Mouse (Mus musculus): Measurements from ENCODE around the gene Shisa9. TPM values are rescaled to one million over a fixed set of nuclear protein-coding genes. Genes with fewer than 3 reads are reported as not detected.
A peak's percentile ranks its signal among the peaks of the same experiment; 100 is the strongest.

The Shisa9 gene
- total and polyA plus RNA-seq, 2 experiments from 2014 or later, result 25.7 to 72.7 TPM

- Histone ChIP-seq H3K4me3 (ENCODE audit: low read depth, low read length) (no peak overlapping the region), H3K27ac (ENCODE audit: low read depth, low read length) (no peak overlapping the region), H3K4me2 (ENCODE audit: low read depth, low read length, poor library complexity, severe bottlenecking) (no peak overlapping the region), H3K27me3 (ENCODE audit: insufficient read depth, low read length) (no peaks in the 10 kb centered on the region), H3K9ac (replicated peaks; ENCODE audit: low read length, poor library complexity, severe bottlenecking) (no peak overlapping the region), H3K36me3 (ENCODE audit: insufficient read depth, low read length) (no peaks in the 10 kb centered on the region), H3K9me3 (ENCODE audit: low read length) (no peaks in the 10 kb centered on the region), H3K4me1 (ENCODE audit: insufficient read depth, low read length) (no peaks in the 10 kb centered on the region)
- DNase-seq (ENCODE audit: low spot score) (peak; percentile 13), ATAC-seq (ENCODE audit: low FRiP score) (no peak)
- WGBS, result 66% methylated on average over 3 of the region's 3 CpGs
- no peak for TF ChIP-seq CTCF (IDR thresholded peaks at IDR 0.05)
Measured at GRCm38 (mm10) chr16:12233288-12233687, 249.4 kb downstream of the Shisa9 start.

DNA sequence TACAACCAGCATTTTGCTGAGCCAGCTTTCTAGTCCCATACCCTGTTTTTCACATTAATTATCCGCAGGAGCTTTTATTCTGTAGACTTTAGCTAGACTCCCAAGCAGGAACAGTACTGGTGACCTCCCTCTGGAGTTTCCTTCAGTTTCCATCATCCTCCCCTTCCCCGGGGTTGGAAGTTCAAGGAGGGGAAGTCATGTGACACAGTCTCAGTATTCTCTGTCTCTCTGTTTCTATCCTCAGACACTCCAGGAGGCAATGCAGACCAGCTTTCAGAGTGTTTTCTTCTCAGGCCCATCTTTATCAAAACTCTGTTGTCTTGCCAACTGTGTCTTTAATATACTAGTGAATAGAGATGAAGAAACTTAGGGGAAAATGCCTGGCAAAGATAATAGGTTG is 250.4 kb downstream of the Shisa9 start:
- ATAC-seq (ENCODE audit: low FRiP score), result no peak
- WGBS, result 61% methylated on average over 2 of the region's 2 CpGs
- no peaks in the 10 kb centered on the region for H3K9me3 ChIP-seq (ENCODE audit: low read length)
- no peak overlapping the region for H3K4me2 ChIP-seq (ENCODE audit: low read depth, low read length, poor library complexity, severe bottlenecking)
- H3K27ac ChIP-seq (ENCODE audit: low read depth, low read length), result no peak overlapping the region
- no peak overlapping the region for H3K9ac ChIP-seq (replicated peaks; ENCODE audit: low read length, poor library complexity, severe bottlenecking)
- no peaks in the 10 kb centered on the region for H3K27me3 ChIP-seq (ENCODE audit: insufficient read depth, low read length)
- H3K4me3 ChIP-seq (ENCODE audit: low read depth, low read length), result no peak overlapping the region
- H3K36me3 ChIP-seq (ENCODE audit: insufficient read depth, low read length), result no peaks in the 10 kb centered on the region
- DNase-seq (ENCODE audit: low spot score), result no peak
- no peak for TF ChIP-seq CTCF (IDR thresholded peaks at IDR 0.05)
- no peaks in the 10 kb centered on the region for H3K4me1 ChIP-seq (ENCODE audit: insufficient read depth, low read length)

DNA sequence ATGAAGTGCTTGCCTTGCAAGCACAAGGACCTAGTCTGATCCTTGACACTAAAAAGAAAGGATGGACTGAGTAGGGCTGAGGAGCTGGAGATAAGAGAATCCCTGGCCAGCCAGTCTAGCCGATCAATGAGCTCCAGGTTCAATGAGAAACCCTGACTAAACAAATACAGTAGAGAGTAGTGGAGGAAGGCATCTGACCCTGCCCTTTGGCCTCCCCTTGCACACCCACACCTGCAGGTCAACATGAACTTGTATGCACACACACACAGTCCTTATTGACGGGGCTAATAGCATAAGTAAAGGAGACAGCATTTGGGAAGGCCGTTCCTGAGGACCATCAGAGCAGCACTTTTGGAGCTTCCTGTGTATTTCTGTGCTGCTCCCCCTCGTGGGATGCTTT is 254.7 kb downstream of the Shisa9 start:
- ATAC-seq (ENCODE audit: low FRiP score) (no peak), DNase-seq (ENCODE audit: low spot score) (no peak)
- Histone ChIP-seq H3K27ac (ENCODE audit: low read depth, low read length) (no peak overlapping the region), H3K9me3 (ENCODE audit: low read length) (no peaks in the 10 kb centered on the region), H3K4me1 (ENCODE audit: insufficient read depth, low read length) (no peaks in the 10 kb centered on the region), H3K9ac (replicated peaks; ENCODE audit: low read length, poor library complexity, severe bottlenecking) (no peak overlapping the region), H3K36me3 (ENCODE audit: insufficient read depth, low read length) (no peaks in the 10 kb centered on the region), H3K4me2 (ENCODE audit: low read depth, low read length, poor library complexity, severe bottlenecking) (no peak overlapping the region), H3K4me3 (ENCODE audit: low read depth, low read length) (no peak overlapping the region), H3K27me3 (ENCODE audit: insufficient read depth, low read length) (no peaks in the 10 kb centered on the region)
- WGBS, result 82% methylated on average over 4 of the region's 4 CpGs
- TF ChIP-seq CTCF (IDR thresholded peaks at IDR 0.05), result no peak

DNA sequence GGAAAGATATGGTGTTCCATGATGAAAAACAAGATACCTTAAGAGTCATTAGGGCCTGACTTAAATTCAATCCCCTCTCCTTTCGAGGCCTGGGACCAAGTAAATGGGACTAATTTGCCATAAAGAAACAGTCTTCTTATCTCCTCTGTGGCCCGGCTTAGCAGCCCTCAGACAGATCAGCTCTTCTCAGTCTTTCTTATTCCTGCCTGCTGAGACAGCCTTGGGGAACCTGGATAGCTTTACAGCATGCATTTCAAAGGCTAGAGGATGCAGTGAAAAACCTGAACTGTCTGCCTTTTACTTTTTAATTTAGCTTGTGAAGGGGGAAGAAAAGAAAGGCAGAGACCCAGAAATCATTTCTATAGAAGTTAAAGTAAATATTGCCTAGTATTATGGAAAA is 275.4 kb downstream of the Shisa9 start:
- Histone ChIP-seq H3K36me3 (ENCODE audit: insufficient read depth, low read length) (no peaks in the 10 kb centered on the region), H3K9me3 (ENCODE audit: low read length) (no peaks in the 10 kb centered on the region), H3K4me3 (ENCODE audit: low read depth, low read length) (no peak overlapping the region), H3K4me1 (ENCODE audit: insufficient read depth, low read length) (peaks cover 3% of the 10 kb centered on the region; the same call in 1 of the 2 replicates), H3K9ac (replicated peaks; ENCODE audit: low read length, poor library complexity, severe bottlenecking) (no peak overlapping the region), H3K27me3 (ENCODE audit: insufficient read depth, low read length) (no peaks in the 10 kb centered on the region), H3K27ac (ENCODE audit: low read depth, low read length) (peak overlapping the region; percentile 47; the same call in 1 of the 2 replicates), H3K4me2 (ENCODE audit: low read depth, low read length, poor library complexity, severe bottlenecking) (no peak overlapping the region)
- 5% methylated on average over 2 of the region's 2 CpGs for WGBS
- DNase-seq (ENCODE audit: low spot score), result no peak
- TF ChIP-seq CTCF (IDR thresholded peaks at IDR 0.05), result no peak
- ATAC-seq (ENCODE audit: low FRiP score), result no peak

DNA sequence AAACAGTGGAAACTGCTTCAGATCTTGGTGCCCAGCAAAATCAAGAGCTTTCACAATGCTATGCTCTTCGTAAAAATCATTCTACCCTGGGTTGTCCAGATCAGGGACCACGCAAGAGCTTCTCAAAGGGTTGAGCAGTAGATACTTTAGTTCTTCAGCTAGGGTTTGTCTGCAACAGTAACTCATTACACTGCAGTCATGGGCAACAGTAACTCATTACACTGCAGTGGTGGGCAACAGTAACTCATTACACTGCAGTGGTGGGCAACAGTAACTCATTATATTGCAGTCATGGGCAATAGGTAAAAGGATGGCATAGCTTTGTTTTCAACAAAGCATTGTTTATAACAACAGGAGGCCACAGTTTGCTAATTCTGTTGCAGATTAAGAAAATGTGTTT is 281.9 kb downstream of the Shisa9 start:
- no peak for DNase-seq (ENCODE audit: low spot score)
- Histone ChIP-seq H3K4me3 (ENCODE audit: low read depth, low read length) (no peak overlapping the region), H3K9me3 (ENCODE audit: low read length) (no peaks in the 10 kb centered on the region), H3K4me2 (ENCODE audit: low read depth, low read length, poor library complexity, severe bottlenecking) (no peak overlapping the region), H3K9ac (replicated peaks; ENCODE audit: low read length, poor library complexity, severe bottlenecking) (no peak overlapping the region), H3K4me1 (ENCODE audit: insufficient read depth, low read length) (no peaks in the 10 kb centered on the region), H3K36me3 (ENCODE audit: insufficient read depth, low read length) (no peaks in the 10 kb centered on the region), H3K27me3 (ENCODE audit: insufficient read depth, low read length) (no peaks in the 10 kb centered on the region), H3K27ac (ENCODE audit: low read depth, low read length) (no peak overlapping the region)
- no peak for TF ChIP-seq CTCF (IDR thresholded peaks at IDR 0.05)
- 94% methylated on average over 2 of the region's 2 CpGs for WGBS
- ATAC-seq (ENCODE audit: low FRiP score), result no peak

- peak; percentile 56 for DNase-seq (ENCODE audit: low spot score)
- no peak overlapping the region for H3K9ac ChIP-seq (replicated peaks; ENCODE audit: low read length, poor library complexity, severe bottlenecking)
Measured at GRCm38 (mm10) chr16:12300523-12300922, 316.6 kb downstream of the Shisa9 start.

More at GRCm38 (mm10) chr16:12300523-12300922, 316.6 kb downstream of the Shisa9 start:
- Histone ChIP-seq H3K4me2 (ENCODE audit: low read depth, low read length, poor library complexity, severe bottlenecking) (no peak overlapping the region), H3K27me3 (ENCODE audit: insufficient read depth, low read length) (no peaks in the 10 kb centered on the region), H3K9me3 (ENCODE audit: low read length) (no peaks in the 10 kb centered on the region), H3K27ac (ENCODE audit: low read depth, low read length) (no peak overlapping the region), H3K36me3 (ENCODE audit: insufficient read depth, low read length) (no peaks in the 10 kb centered on the region), H3K4me3 (ENCODE audit: low read depth, low read length) (no peak overlapping the region), H3K4me1 (ENCODE audit: insufficient read depth, low read length) (no peaks in the 10 kb centered on the region)
- no peak for TF ChIP-seq CTCF (IDR thresholded peaks at IDR 0.05)
- no peak for ATAC-seq (ENCODE audit: low FRiP score)
- 36% methylated on average over 5 of the region's 5 CpGs for WGBS

All from midbrain, postnatal 0 days (tissue).